Mouse (Mus musculus): Measurements from ENCODE around the gene Hdac11. TPM values are rescaled to one million over a fixed set of nuclear protein-coding genes. Genes with fewer than 3 reads are reported as not detected.

Hdac11 gene
- polyA plus RNA-seq, 1 experiment from 2014 or later, result 15.6 TPM

DNA sequence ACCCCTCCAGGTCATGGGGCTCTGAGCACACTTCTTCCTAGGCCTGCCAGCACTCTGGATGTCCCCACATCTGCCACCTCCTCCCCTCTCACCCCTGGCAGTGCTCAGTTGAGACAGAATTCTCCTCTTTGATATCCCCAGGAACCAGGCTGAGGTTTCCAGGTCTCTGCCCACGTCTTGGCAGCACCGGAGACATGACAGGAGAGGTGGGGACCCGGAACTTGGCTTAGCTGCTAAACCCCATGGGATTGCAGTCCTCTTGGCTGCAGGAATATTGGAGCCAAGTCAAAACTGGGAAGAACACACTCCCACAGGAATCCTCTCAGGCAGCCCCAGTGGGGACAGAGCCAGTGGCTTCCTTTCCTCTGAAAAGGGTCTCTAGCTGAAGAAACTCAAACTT is 31.4 kb downstream of the Hdac11 start:
- Histone ChIP-seq H3K27ac (no peak overlapping the region), H3K9me3 (no peaks in the 10 kb centered on the region), H3K27me3 (no peaks in the 10 kb centered on the region), H3K36me3 (no peaks in the 10 kb centered on the region), H3K4me3 (no peak overlapping the region), H3K4me2 (no peak overlapping the region), H3K4me1 (peaks cover 21% of the 10 kb centered on the region), H3K9ac (no peak overlapping the region)
- ATAC-seq (ENCODE audit: insufficient number of reproducible peaks, insufficient read depth, low FRiP score, low TSS enrichment, low read depth), result no peak
- 79% methylated on average over 3 of the region's 3 CpGs for WGBS

DNA sequence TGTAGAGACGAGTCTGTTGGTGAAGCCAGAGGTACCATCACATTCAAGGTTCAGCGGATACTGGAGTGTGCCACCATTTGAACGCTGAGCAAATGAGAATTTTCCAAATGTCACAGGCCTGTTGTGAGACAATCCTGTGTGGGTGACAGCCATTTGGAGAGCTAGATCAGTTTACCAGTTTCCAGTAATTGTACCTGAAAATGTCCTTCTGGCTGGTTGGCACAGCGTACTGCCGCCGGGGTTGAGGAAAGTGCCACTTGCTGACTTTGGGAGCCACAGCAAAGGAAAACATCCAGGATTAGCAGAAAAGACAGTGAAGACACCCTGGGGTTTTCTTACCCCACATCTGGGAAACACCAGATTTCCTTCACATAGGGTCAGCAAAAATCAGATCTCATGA is 33.5 kb downstream of the Hdac11 start:
- WGBS, result 77% methylated on average over 6 of the region's 6 CpGs
- no peak overlapping the region for H3K4me3 ChIP-seq
- ATAC-seq (ENCODE audit: insufficient number of reproducible peaks, insufficient read depth, low FRiP score, low TSS enrichment, low read depth), result no peak

DNA sequence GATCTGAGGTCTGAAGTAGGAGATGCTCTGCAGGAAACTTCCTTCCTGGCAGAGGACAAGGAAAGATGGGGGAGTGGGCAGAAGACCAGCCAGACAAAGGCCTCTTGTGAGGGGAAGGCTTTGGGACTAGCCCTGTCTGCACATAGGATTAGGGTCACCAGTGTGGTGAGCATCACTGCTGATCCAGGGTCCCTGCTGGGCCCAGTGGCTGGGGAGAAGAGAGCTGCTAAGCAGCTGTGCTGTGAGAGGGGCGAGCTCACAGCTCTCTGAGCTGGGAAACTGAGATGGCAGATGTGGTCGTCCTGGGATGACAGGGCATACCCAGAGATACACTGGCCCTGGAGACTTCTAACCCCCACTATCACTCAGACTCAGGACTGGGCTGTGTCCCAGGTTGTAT is 35.0 kb downstream of the Hdac11 start:
- ATAC-seq (ENCODE audit: insufficient number of reproducible peaks, insufficient read depth, low FRiP score, low TSS enrichment, low read depth), result no peak
- H3K27me3 ChIP-seq, result no peaks in the 10 kb centered on the region
- no peak overlapping the region for H3K4me3 ChIP-seq
- H3K9me3 ChIP-seq, result no peaks in the 10 kb centered on the region
- H3K36me3 ChIP-seq, result no peaks in the 10 kb centered on the region
- H3K27ac ChIP-seq, result no peak overlapping the region
- no peak overlapping the region for H3K9ac ChIP-seq
- H3K4me2 ChIP-seq, result no peak overlapping the region
- 62% methylated on average over 2 of the region's 2 CpGs for WGBS
- H3K4me1 ChIP-seq, result peaks cover 44% of the 10 kb centered on the region

More for the DNA sequence above, 33.5 kb downstream of the Hdac11 start:
- no peaks in the 10 kb centered on the region for H3K36me3 ChIP-seq
- H3K27me3 ChIP-seq, result no peaks in the 10 kb centered on the region
- no peaks in the 10 kb centered on the region for H3K9me3 ChIP-seq
- H3K27ac ChIP-seq, result no peak overlapping the region; the same call in 1 of the 2 replicates
- no peak overlapping the region for H3K4me2 ChIP-seq
- H3K4me1 ChIP-seq, result peaks cover 38% of the 10 kb centered on the region
- no peak overlapping the region for H3K9ac ChIP-seq

DNA sequence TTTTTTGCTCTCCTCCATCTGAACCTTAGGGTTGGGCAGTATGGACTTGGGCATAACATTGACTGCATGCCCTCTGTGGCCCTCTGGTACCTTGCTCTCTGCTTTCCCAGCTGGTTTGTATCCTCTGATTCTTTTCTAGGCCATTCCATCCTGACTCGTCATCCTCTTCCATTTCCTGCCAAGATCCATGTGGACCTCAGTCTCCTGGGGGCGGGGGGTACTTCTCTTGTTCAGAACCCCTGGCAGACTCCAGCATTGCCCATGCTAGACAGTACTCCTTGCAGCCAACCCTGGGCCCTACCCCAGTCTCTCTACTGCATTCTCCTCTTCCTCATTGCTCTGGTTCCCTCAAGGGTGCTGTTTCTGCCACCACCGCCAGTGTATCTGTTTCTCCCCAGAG is 36.0 kb downstream of the Hdac11 start:
- no peak overlapping the region for H3K4me2 ChIP-seq
- 71% methylated on average over 3 of the region's 3 CpGs for WGBS
- no peaks in the 10 kb centered on the region for H3K9me3 ChIP-seq
- no peak overlapping the region for H3K27ac ChIP-seq
- ATAC-seq (ENCODE audit: insufficient number of reproducible peaks, insufficient read depth, low FRiP score, low TSS enrichment, low read depth), result no peak
- H3K36me3 ChIP-seq, result no peaks in the 10 kb centered on the region
- H3K4me1 ChIP-seq, result peaks cover 44% of the 10 kb centered on the region
- H3K4me3 ChIP-seq, result no peak overlapping the region
- no peaks in the 10 kb centered on the region for H3K27me3 ChIP-seq
- H3K9ac ChIP-seq, result no peak overlapping the region

DNA sequence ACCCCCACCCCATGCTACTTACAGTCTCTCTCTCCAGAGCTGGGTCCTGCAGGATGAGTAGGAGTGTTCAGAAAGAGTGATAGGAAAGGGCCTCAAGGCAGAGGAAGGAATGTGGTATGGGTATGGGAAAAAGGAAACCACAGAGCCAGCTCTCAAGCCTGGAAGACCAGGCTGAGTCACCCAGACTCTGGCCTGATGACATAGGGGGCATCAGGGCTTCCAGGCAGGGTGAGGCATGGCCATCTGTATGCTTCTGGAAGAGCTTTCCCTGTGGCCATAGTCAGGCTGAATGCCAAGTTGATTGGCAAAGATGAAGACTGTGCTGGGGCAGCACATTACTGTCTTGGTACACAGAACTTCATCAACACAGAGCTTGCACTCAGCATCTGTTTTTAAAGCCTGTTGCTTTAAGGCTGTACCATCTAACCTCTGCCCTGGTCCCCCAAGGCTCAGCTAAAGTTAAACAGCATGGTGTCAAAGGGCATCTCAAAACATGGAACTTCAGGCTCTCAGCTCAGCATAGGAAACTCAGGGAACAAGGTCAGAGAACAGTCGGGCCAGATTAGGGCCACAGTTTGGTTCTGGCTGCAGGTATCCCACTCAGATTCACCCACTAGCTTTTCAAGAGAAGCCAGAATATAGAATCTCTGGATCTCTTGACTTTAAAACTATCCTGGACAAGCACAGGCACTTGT is 36.5 kb downstream of the Hdac11 start:
- H3K9me3 ChIP-seq, result no peaks in the 10 kb centered on the region
- H3K27ac ChIP-seq, result 0 out of 2 replicates have a peak overlapping the region, but pooled peaks have one; percentile 76
- no peak overlapping the region for H3K4me3 ChIP-seq
- ATAC-seq (ENCODE audit: insufficient number of reproducible peaks, insufficient read depth, low FRiP score, low TSS enrichment, low read depth), result no peak
- H3K36me3 ChIP-seq, result no peaks in the 10 kb centered on the region
- no peaks in the 10 kb centered on the region for H3K27me3 ChIP-seq
- H3K4me2 ChIP-seq, result no peak overlapping the region
- peaks cover 41% of the 10 kb centered on the region for H3K4me1 ChIP-seq
- H3K9ac ChIP-seq, result no peak overlapping the region
- 54% methylated on average over 1 of the region's 1 CpGs for WGBS

DNA sequence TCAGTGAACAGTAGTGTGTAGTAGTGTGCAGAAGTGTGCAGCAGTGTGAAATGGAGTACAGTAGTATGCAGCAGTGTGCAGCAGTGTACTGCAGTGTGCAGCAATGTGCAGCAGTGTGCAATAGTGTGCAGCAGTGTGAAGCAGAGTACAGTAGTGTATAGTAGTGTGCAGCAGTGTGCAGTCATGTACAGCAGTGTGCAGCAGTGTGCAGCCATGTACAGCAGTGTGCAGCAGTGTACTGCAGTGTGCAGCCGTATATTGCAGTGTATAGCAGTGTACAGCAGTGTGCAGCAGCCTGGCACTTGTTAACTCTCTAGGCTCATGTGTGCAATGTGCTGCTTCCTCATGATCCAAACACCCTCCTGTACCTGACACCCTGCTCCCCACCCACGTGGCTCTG is 42.0 kb downstream of the Hdac11 start:
- Histone ChIP-seq H3K9me3 (no peaks in the 10 kb centered on the region), H3K4me1 (peaks cover 74% of the 10 kb centered on the region), H3K27ac (peak overlapping the region; percentile 96), H3K9ac (no peak overlapping the region), H3K4me3 (no peak overlapping the region), H3K36me3 (no peaks in the 10 kb centered on the region), H3K27me3 (no peaks in the 10 kb centered on the region), H3K4me2 (no peak overlapping the region)
- WGBS, result 54% methylated on average over 2 of the region's 2 CpGs
- ATAC-seq (ENCODE audit: insufficient number of reproducible peaks, insufficient read depth, low FRiP score, low TSS enrichment, low read depth), result no peak

DNA sequence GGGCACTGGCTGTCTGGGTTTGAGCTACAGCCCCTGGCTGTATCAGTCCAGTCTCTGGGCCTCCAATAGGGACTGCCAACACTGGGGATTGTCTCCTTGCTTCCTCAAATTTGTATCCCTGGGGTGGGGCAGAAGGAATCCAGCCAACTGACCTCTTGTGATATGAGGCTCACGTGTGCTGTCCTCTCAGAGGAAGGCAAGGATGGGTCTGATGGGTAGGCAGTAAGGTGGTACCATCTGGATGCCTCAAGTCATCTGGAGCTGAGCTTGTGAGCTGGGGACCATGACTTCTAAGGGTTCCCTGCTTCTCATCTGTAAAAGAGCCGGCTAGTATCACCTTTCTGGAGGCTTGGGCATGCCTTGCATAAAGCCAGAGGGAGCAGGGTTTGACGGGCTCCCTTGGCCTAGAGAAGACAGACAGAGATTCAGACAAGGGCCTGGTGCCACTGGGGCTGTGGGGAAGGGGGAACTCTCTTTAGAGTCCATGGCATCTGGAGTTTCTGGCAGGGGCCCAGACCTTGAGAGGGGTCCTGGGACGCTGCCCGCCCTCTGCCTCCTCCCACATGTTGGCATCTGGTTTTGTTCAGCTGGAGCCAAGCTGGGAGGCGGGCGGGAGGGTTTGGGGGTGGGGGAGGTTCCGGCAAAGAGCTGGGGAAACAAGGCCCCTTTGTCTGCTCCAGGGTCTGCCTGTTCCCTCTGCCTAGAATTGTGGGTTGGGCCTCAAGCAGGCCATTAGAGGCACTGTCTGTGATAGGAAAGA is 44.1 kb downstream of the Hdac11 start:
- no peak overlapping the region for H3K9ac ChIP-seq

DNA sequence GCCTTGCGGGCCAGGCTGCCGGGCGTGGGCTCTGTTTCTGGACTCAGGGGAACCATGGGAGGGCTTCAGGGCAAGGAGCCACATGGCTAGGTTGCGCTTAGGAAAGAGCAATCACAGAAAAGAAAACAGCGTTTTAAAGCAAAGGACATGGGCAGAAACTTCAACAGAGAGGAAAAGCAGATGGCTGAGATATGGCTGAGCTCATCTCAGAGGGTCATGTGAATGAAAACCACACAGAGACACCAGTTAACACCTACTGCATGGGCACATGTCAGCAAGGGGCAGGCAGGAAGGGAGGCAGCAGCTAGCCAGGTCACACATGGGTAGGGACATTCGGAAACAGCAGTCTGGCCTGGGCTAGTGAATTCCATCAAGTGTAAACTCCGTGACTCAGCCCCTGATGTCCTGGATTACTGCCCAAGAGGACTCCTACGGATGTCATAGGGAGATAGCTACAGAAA is 45.4 kb downstream of the Hdac11 start:
- Histone ChIP-seq H3K9me3 (no peaks in the 10 kb centered on the region), H3K9ac (no peak overlapping the region), H3K36me3 (no peaks in the 10 kb centered on the region), H3K4me3 (no peak overlapping the region), H3K27ac (peak overlapping the region; percentile 96), H3K4me2 (no peak overlapping the region), H3K27me3 (no peaks in the 10 kb centered on the region), H3K4me1 (peaks cover 68% of the 10 kb centered on the region)
- no peak for ATAC-seq (ENCODE audit: insufficient number of reproducible peaks, insufficient read depth, low FRiP score, low TSS enrichment, low read depth)
- 63% methylated on average over 8 of the region's 8 CpGs for WGBS

More for the DNA sequence above, 44.1 kb downstream of the Hdac11 start:
- Histone ChIP-seq H3K9me3 (no peaks in the 10 kb centered on the region), H3K27me3 (no peaks in the 10 kb centered on the region), H3K36me3 (no peaks in the 10 kb centered on the region), H3K4me1 (peaks cover 74% of the 10 kb centered on the region), H3K27ac (peak overlapping the region; percentile 96), H3K4me3 (no peak overlapping the region), H3K4me2 (0 out of 2 replicates have a peak overlapping the region, but pooled peaks have one; percentile 3)
- WGBS, result 16% methylated on average over 8 of the region's 8 CpGs
- ATAC-seq (ENCODE audit: insufficient number of reproducible peaks, insufficient read depth, low FRiP score, low TSS enrichment, low read depth), result peak; percentile 84

DNA sequence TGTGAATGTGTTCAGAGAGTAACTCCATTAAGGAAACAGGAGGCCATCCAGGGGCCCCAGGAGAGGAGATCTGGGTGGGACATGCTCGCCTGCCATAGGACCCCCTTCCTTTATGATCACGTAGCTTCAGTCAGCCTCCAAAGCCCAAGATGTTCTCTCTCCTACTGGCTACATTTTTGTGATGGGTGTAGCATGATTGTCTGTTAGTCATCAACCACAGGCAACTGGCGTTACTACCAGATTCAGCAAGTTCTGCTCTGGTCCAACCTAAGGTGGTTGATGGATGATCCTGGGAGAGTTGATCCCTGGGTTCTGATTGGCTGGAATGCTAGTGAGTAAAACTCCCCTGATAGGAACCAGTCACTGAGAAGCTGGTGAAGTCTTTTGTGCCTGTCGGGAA is 46.1 kb downstream of the Hdac11 start:
- H3K4me3 ChIP-seq, result no peak overlapping the region
- no peak overlapping the region for H3K9ac ChIP-seq
- H3K27ac ChIP-seq, result peak overlapping the region; percentile 96; the same call in 1 of the 2 replicates
- H3K27me3 ChIP-seq, result no peaks in the 10 kb centered on the region
- H3K4me2 ChIP-seq, result no peak overlapping the region
- ATAC-seq (ENCODE audit: insufficient number of reproducible peaks, insufficient read depth, low FRiP score, low TSS enrichment, low read depth), result no peak
- WGBS, result 60% methylated on average over 4 of the region's 4 CpGs
- no peaks in the 10 kb centered on the region for H3K9me3 ChIP-seq
- H3K36me3 ChIP-seq, result no peaks in the 10 kb centered on the region
- H3K4me1 ChIP-seq, result peaks cover 66% of the 10 kb centered on the region

DNA sequence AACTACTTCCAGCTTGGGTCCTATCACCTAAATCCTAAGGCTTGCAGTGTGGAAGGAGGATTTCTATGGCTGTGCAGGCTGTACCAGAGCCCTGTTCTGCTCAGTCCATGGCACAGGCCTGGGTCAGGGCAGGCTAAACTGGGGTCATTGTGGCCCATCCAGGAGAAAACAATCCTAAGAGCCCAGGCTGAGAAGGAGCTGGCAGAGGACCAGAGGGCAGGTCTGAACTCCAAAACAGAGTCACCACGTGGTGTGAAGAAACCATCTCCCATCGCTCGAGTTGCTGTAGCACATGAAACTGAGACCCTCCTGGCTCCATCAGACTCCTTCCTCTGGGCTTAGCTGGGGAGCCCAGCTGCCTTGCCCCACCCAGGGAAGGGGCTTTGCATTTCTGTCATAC is 48.9 kb downstream of the Hdac11 start:
- Histone ChIP-seq H3K4me1 (peaks cover 68% of the 10 kb centered on the region), H3K9ac (no peak overlapping the region), H3K27ac (peak overlapping the region; percentile 66), H3K9me3 (no peaks in the 10 kb centered on the region), H3K27me3 (no peaks in the 10 kb centered on the region), H3K4me3 (no peak overlapping the region), H3K36me3 (no peaks in the 10 kb centered on the region), H3K4me2 (no peak overlapping the region)
- WGBS, result 44% methylated on average over 3 of the region's 3 CpGs
- no peak for ATAC-seq (ENCODE audit: insufficient number of reproducible peaks, insufficient read depth, low FRiP score, low TSS enrichment, low read depth)

DNA sequence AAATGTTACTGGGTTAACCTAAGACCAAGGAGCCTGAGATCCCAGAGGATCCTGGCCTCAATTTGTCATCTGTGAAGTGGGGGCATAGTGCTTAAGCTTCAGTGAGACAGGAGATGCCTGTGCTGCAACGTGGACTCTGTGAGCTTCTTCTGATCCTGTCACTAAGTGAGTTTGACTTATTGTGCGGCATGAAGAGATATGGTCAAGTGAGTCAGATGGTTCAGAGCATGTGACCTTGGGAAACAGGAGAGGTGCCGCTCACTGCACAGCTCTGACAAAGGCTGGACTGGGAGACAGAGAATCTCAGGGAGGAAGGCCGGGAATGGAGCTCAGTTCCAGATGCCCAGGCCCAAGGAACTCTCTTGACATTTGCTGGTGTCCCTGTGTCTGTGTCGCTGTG is 49.3 kb downstream of the Hdac11 start:
- Histone ChIP-seq H3K27me3 (no peaks in the 10 kb centered on the region), H3K9me3 (no peaks in the 10 kb centered on the region), H3K36me3 (no peaks in the 10 kb centered on the region), H3K9ac (no peak overlapping the region), H3K4me1 (peaks cover 68% of the 10 kb centered on the region), H3K4me2 (no peak overlapping the region), H3K4me3 (no peak overlapping the region), H3K27ac (peak overlapping the region; percentile 66)
- no peak for ATAC-seq (ENCODE audit: insufficient number of reproducible peaks, insufficient read depth, low FRiP score, low TSS enrichment, low read depth)
- WGBS, result 72% methylated on average over 5 of the region's 5 CpGs

DNA sequence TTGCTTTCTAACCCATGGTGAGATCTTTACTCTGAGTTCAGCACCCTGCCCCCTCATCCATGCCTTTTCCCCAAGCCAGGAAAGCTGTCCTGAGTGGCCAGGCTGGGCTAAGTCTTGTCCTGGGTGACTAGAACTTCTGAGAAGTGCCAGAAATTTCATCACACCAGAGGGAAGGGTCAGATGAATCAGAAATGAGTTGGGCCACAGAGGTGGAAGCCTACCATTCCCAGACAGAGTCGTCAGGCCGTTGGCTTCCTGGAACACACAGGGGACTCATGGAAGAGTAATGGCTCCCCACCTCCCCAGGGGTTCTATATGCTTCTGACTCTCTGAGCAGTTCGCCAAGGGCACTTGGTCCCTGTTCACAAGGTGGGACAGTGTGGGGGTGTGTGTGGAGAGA is 51.0 kb downstream of the Hdac11 start:
- no peak for ATAC-seq (ENCODE audit: insufficient number of reproducible peaks, insufficient read depth, low FRiP score, low TSS enrichment, low read depth)
- Histone ChIP-seq H3K27me3 (no peaks in the 10 kb centered on the region), H3K27ac (no peak overlapping the region), H3K36me3 (no peaks in the 10 kb centered on the region), H3K9ac (no peak overlapping the region), H3K4me1 (peaks cover 59% of the 10 kb centered on the region), H3K4me3 (no peak overlapping the region), H3K9me3 (no peaks in the 10 kb centered on the region), H3K4me2 (no peak overlapping the region)
- WGBS, result 78% methylated on average over 3 of the region's 3 CpGs
